25 mouse cellular contexts compared by ENCODE assay signal in the genomic region with DNA sequence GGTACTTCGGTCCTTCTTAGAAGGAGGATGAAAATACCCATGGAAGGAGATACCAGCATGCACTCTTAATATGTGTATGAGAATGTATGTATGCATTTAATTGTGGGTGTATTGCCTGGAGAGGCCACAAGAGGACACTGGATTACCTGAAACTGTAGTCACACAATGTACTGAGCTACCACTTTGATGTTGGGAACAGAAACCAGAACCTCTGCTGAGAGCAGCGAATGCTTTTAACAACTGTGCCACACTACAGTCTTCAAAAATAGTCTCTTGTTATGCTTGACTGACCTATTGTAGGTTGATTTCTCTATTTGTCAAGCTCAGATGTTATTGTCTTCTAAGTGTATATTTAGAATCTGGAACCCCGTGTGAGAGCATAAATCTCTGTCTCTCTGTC.
DNase-seq lines count a peak whose midpoint lies in the region; ATAC-seq and TF ChIP-seq lines count a peak whose summit lies in the region.
"Had no signal": no experiment of that assay in that cellular context is flagged by ENCODE, and none has a peak within 500 bp of the region (broad histone marks: within the 10 kb centered on the region; RNA-seq: fewer than 3 reads in every experiment).

No protein-coding gene starts in this region.

- TF ChIP-seq POLR2A in CH12.LX (IDR thresholded peaks at IDR 0.05; ENCODE audit: low read depth, low read length), result no peak
- no peak for TF ChIP-seq POLR2A in MEL (IDR thresholded peaks at IDR 0.05; ENCODE audit: control insufficient read depth in 1 of 2, insufficient read depth in 1 of 2, low read depth in 1 of 2, low read length in 2 of 2, poor library complexity in 1 of 2)

- no peak overlapping the region for H3K4me3 ChIP-seq in kidney, postnatal 0 days (replicated peaks; ENCODE audit: low read depth, low read length)
- H3K4me3 ChIP-seq in CH12.LX (replicated peaks in 1 of 3; ENCODE audit: low read depth in 2 of 3, low read length in 2 of 3, poor library complexity in 1 of 3) (no peak overlapping the region), MEL (ENCODE audit: control insufficient read depth in 1 of 2, insufficient read depth in 1 of 2, low read depth in 2 of 2, low read length in 2 of 2) (no peak overlapping the region)
- H3K4me3 ChIP-seq in hindbrain, embryonic 16.5 days (ENCODE audit: low read length), result no peak overlapping the region
- H3K4me3 ChIP-seq: embryonic facial prominence, embryonic 10.5 days; heart, embryonic 10.5 days; heart, embryonic 15.5 days; hindbrain, embryonic 13.5 days had no signal

- no peak for ATAC-seq in kidney, postnatal 0 days (replicated peaks; ENCODE audit: low FRiP score, low read depth)
- ATAC-seq in hindbrain, embryonic 16.5 days, result no peak
- ATAC-seq: CD4-positive, CD25-positive, alpha-beta regulatory T cell, adult 4 months; forebrain, embryonic 14.5 days; intestine, embryonic 16.5 days; Patski had no signal

- TF ChIP-seq RAD21 in CH12.LX (IDR thresholded peaks at IDR 0.05; ENCODE audit: low read depth, low read length), result peak; percentile 26
- TF ChIP-seq RAD21 in MEL (IDR thresholded peaks at IDR 0.05; ENCODE audit: low read depth, low read length), result peak; percentile 19

- H3K4me1 ChIP-seq in kidney, postnatal 0 days (replicated peaks; ENCODE audit: insufficient read depth, low read length), result no peaks in the 10 kb centered on the region
- H3K4me1 ChIP-seq in CH12.LX (ENCODE audit: control insufficient read depth in 1 of 2, insufficient read depth in 2 of 2) (no peaks in the 10 kb centered on the region; a peak in 1 of 4 replicates), MEL (ENCODE audit: control insufficient read depth in 1 of 2, insufficient read depth in 2 of 2, low read length in 2 of 2) (no peaks in the 10 kb centered on the region)
- no peaks in the 10 kb centered on the region for H3K4me1 ChIP-seq in hindbrain, embryonic 16.5 days (ENCODE audit: control insufficient read depth, insufficient read depth, low read depth, low read length)
- H3K4me1 ChIP-seq: embryonic facial prominence, embryonic 10.5 days; heart, embryonic 10.5 days; heart, embryonic 15.5 days; hindbrain, embryonic 13.5 days had no signal

- 72% methylated on average over 3 of the region's 3 CpGs for WGBS in kidney, postnatal 0 days
- 74% methylated on average over 3 of the region's 3 CpGs for WGBS in hindbrain, embryonic 16.5 days

- no peaks in the 10 kb centered on the region for H3K36me3 ChIP-seq in kidney, postnatal 0 days (ENCODE audit: insufficient read depth, low read length)
- no peaks in the 10 kb centered on the region for H3K36me3 ChIP-seq in CH12.LX (replicated peaks in 1 of 2; ENCODE audit: control insufficient read depth in 1 of 2, insufficient read depth in 1 of 2, low read length in 1 of 2)
- no peaks in the 10 kb centered on the region for H3K36me3 ChIP-seq in MEL (ENCODE audit: control insufficient read depth in 1 of 2, insufficient read depth in 2 of 2, low read length in 2 of 2)
- no peaks in the 10 kb centered on the region for H3K36me3 ChIP-seq in hindbrain, embryonic 16.5 days (ENCODE audit: control insufficient read depth, insufficient read depth, low read length)
- H3K36me3 ChIP-seq: embryonic facial prominence, embryonic 10.5 days; G1E; heart, embryonic 10.5 days; heart, embryonic 15.5 days; hindbrain, embryonic 13.5 days had no signal

- no peak overlapping the region for H3K4me2 ChIP-seq in kidney, postnatal 0 days (ENCODE audit: low read length)
- H3K4me2 ChIP-seq in CH12.LX (ENCODE audit: insufficient read depth, low read depth, poor library complexity, severe bottlenecking), result no peak overlapping the region
- no peak overlapping the region for H3K4me2 ChIP-seq in hindbrain, embryonic 16.5 days (ENCODE audit: low read length)
- H3K4me2 ChIP-seq: heart, embryonic 15.5 days; hindbrain, embryonic 13.5 days had no signal

- in situ Hi-C loops in CH12.LX (cut with MboI; ENCODE audit: low pct_ligation_motif_present, low pct_unique_long_range_greater_than_20kb, low sequenced_read_pairs), result no loop called here

- TF ChIP-seq CTCF in kidney, postnatal 0 days (IDR thresholded peaks at IDR 0.05; ENCODE audit: low read depth), result peak; percentile 23; the same call in 1 of the 2 replicates
- TF ChIP-seq CTCF in CH12.LX (conservative IDR thresholded peaks at IDR 0.05 in 1 of 2, IDR thresholded peaks at IDR 0.05 in 1 of 2; ENCODE audit: low read depth in 2 of 2, low read length in 2 of 2) (peak in 1 of 2 experiments; percentile 1; a peak in 1 of 4 replicates), MEL (IDR thresholded peaks at IDR 0.05 in 2 of 3, conservative IDR thresholded peaks at IDR 0.05 in 1 of 3; ENCODE audit: control insufficient read depth in 1 of 3, insufficient read depth in 1 of 3, low read depth in 2 of 3, low read length in 3 of 3, poor library complexity in 1 of 3, severe bottlenecking in 1 of 3) (peak in 2 of 3 experiments; percentile 11 to 20; a peak in 1 of 6 replicates)

- dilution Hi-C loops in CH12.LX (cut with MboI; ENCODE audit: extremely low pct_ligation_motif_present, extremely low pct_unique_long_range_greater_than_20kb, low sequenced_read_pairs), result no loop called here

- no peak for DNase-seq in kidney, postnatal 0 days (ENCODE audit: low spot score)
- DNase-seq in kidney, adult 18-20 months, result no peak
- peak; percentile 24 for DNase-seq in CH12.LX (ENCODE audit: extremely low read depth)
- peak; percentile 12 for DNase-seq in MEL (ENCODE audit: low read depth, low spot score)
- DNase-seq in cerebellum, adult 11 months, result no peak
- no peak for DNase-seq in heart, adult 18-20 months
- DNase-seq: adrenal gland, adult 8-10 months; adrenal gland, postnatal 36 days; B cell, adult 2 months; cerebellum, adult 9-10 months; cerebellum, postnatal 25 days; gastrocnemius, postnatal 36 days; heart, adult 11 months; heart, postnatal 14 days; kidney, adult 9 months had no signal

- no peaks in the 10 kb centered on the region for H3K9me3 ChIP-seq in kidney, postnatal 0 days (replicated peaks; ENCODE audit: low read length)
- no peaks in the 10 kb centered on the region for H3K9me3 ChIP-seq in CH12.LX (replicated peaks; ENCODE audit: low read length)
- H3K9me3 ChIP-seq in MEL (replicated peaks; ENCODE audit: insufficient read depth, low read length), result no peaks in the 10 kb centered on the region
- H3K9me3 ChIP-seq in hindbrain, embryonic 16.5 days (ENCODE audit: control insufficient read depth, low read length), result no peaks in the 10 kb centered on the region
- H3K9me3 ChIP-seq: embryonic facial prominence, embryonic 10.5 days; G1E; heart, embryonic 10.5 days; heart, embryonic 15.5 days; hindbrain, embryonic 13.5 days had no signal

- no peak overlapping the region for H3K27ac ChIP-seq in kidney, postnatal 0 days
- H3K27ac ChIP-seq in CH12.LX (ENCODE audit: insufficient read depth, low read depth) (no peak overlapping the region), MEL (ENCODE audit: control insufficient read depth, low read depth, low read length) (no peak overlapping the region)
- no peak overlapping the region for H3K27ac ChIP-seq in hindbrain, embryonic 16.5 days (ENCODE audit: low read depth, low read length)
- H3K27ac ChIP-seq: embryonic facial prominence, embryonic 10.5 days; heart, embryonic 10.5 days; heart, embryonic 15.5 days; hindbrain, embryonic 13.5 days had no signal

- H3K79me2 ChIP-seq in CH12.LX (replicated peaks; ENCODE audit: control insufficient read depth, extremely low read depth, insufficient read depth, poor library complexity, severe bottlenecking), result no peaks in the 10 kb centered on the region
- no peaks in the 10 kb centered on the region; the same call in 1 of the 2 replicates for H3K79me2 ChIP-seq in MEL (ENCODE audit: control insufficient read depth, insufficient read depth, low read length, poor library complexity)

- TF ChIP-seq EP300 in CH12.LX (IDR thresholded peaks at IDR 0.05; ENCODE audit: low read length), result no peak
- TF ChIP-seq EP300 in MEL (IDR thresholded peaks at IDR 0.05; ENCODE audit: low read depth in 1 of 2, low read length in 2 of 2), result no peak

- no peak overlapping the region for H3K9ac ChIP-seq in kidney, postnatal 0 days (ENCODE audit: low read depth, low read length)
- no peak overlapping the region for H3K9ac ChIP-seq in CH12.LX (ENCODE audit: insufficient read depth, low read depth)
- no peak overlapping the region for H3K9ac ChIP-seq in MEL (ENCODE audit: control insufficient read depth, low read depth, low read length, poor library complexity, severe bottlenecking)
- no peak overlapping the region for H3K9ac ChIP-seq in hindbrain, embryonic 16.5 days (ENCODE audit: low read depth, low read length)
- H3K9ac ChIP-seq: heart, embryonic 15.5 days; hindbrain, embryonic 13.5 days had no signal

- H3K27me3 ChIP-seq in kidney, postnatal 0 days (ENCODE audit: insufficient read depth, low read length), result no peaks in the 10 kb centered on the region
- H3K27me3 ChIP-seq in CH12.LX (replicated peaks) (no peaks in the 10 kb centered on the region), MEL (ENCODE audit: control insufficient read depth in 1 of 2, insufficient read depth in 2 of 2, low read length in 2 of 2) (no peaks in the 10 kb centered on the region)
- no peaks in the 10 kb centered on the region for H3K27me3 ChIP-seq in hindbrain, embryonic 16.5 days (replicated peaks; ENCODE audit: control insufficient read depth, insufficient read depth, low read length)
- H3K27me3 ChIP-seq: heart, embryonic 15.5 days; hindbrain, embryonic 13.5 days; Patski had no signal

TF ChIP-seq in CH12.LX, 34 proteins besides CTCF, POLR2A, EP300 and RAD21:
- TF ChIP-seq ZNF384 (IDR thresholded peaks at IDR 0.05; ENCODE audit: low read depth, low read length) (no peak), NELFE (IDR thresholded peaks at IDR 0.05; ENCODE audit: low read depth, low read length) (no peak), SMC3 (IDR thresholded peaks at IDR 0.05; ENCODE audit: low read depth, low read length) (0 out of 2 replicates have a peak, but pooled peaks have one; percentile 6), CHD2 (IDR thresholded peaks at IDR 0.05; ENCODE audit: low read length) (no peak)

TF ChIP-seq in MEL, 35 proteins besides CTCF, POLR2A, EP300 and RAD21:
- peak; percentile 26; the same call in 1 of the 2 replicates for TF ChIP-seq SMC3 (IDR thresholded peaks at IDR 0.05; ENCODE audit: low read depth, low read length)
- TF ChIP-seq UBTF (IDR thresholded peaks at IDR 0.05; ENCODE audit: borderline replicate concordance, insufficient read depth, low read depth, low read length), result no peak
- TF ChIP-seq MYB (IDR thresholded peaks at IDR 0.05; ENCODE audit: low read depth, low read length), result no peak
- TF ChIP-seq CHD2 (IDR thresholded peaks at IDR 0.05; ENCODE audit: low read length), result no peak
- no peak for TF ChIP-seq SIN3A (IDR thresholded peaks at IDR 0.05; ENCODE audit: low read length)
- TF ChIP-seq NELFE (IDR thresholded peaks at IDR 0.05; ENCODE audit: low read depth, low read length), result no peak

Comparison
In these comparisons a context has a peak if more than half of its experiments do, and no peak if none do; other contexts are left out.
1. DNase-seq: peak in CH12.LX (single experiment) and MEL (single experiment); none in kidney, postnatal 0 days (single experiment), kidney, adult 18-20 months (single experiment), cerebellum, adult 11 months (single experiment) and heart, adult 18-20 months (0 of 2).